Mouse (Mus musculus) erythroblast, embryonic 14.5 days (primary cell): ENCODE results near the gene Acot11.

Experiments
- GATA1 ChIP-seq: IDR thresholded peaks from 2 replicates; pipeline ENCODE4 v1.6.1; 2012; ENCODE audit warnings: low read length, inconsistent platforms, mixed read lengths
- TAL1 ChIP-seq: IDR thresholded peaks from 3 replicates; pipeline ENCODE4 v1.6.1; 2012; ENCODE audit warnings: low read length, inconsistent platforms, mixed read lengths

DNA sequence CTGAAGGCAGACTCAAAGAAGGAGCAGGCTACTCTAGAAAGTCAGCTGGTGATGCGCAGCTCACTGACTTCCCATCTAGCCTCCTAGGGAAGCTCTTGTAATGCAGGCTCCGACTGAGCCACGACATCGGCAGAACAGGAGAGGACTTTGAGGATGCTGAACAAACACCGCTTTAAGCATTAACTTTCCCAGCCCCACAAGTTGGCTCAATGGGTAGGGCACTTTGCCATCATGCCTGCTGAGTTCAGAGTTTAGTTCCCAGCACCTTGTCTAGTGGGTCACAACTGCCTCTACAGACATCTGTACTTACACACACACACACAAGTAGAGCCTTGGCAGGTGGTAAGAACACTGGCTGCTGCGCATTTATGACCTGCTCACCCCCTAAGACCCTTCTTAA, 53.1 kb downstream of the Acot11 start:
- TF ChIP-seq GATA1 (no peak), TAL1 (no peak)
